Mouse (Mus musculus): ENCODE measurements around the gene Myh9.
"Not testable (repeated sequence)": the region's sequence is repeated elsewhere in the genome, so short reads cannot be mapped to it uniquely, and the experiment has no call there.

The Myh9 gene

DNA sequence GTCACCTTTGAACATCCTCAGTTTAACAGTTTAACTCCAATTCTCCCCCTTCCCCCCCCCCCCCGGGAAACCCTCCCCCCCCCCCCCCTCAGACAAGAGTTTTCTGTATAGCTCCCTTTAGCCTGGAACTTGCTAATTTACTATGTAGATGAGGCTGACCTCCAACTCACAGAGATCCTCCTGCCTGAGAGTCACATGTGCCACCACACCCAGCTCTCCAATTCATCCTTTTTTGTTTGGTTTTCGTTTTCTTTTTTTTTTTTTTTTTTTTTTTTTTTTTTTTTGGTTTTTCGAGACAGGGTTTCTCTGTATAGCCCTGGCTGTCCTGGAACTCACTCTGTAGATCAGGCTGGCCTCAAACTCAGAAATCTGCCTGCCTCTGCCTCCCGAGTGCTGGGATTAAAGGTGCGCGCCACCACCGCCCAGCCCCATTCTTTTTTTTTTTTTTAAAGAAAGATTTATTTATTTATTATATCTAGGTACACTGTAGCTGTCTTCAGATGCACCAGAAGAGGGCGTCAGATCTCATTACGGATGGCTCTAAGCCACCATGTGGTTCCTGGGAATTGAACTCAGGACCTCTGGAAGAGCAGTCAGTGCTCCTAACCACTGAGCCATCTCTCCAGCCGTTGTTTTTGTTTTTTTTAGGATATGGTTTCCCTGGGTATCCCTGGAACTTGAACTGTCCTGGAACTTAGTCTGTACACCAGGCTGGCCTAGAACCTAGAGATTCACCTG lies 25.4 kb upstream of the Myh9 start:
- DNase-seq, result not testable (repeated sequence)

DNA sequence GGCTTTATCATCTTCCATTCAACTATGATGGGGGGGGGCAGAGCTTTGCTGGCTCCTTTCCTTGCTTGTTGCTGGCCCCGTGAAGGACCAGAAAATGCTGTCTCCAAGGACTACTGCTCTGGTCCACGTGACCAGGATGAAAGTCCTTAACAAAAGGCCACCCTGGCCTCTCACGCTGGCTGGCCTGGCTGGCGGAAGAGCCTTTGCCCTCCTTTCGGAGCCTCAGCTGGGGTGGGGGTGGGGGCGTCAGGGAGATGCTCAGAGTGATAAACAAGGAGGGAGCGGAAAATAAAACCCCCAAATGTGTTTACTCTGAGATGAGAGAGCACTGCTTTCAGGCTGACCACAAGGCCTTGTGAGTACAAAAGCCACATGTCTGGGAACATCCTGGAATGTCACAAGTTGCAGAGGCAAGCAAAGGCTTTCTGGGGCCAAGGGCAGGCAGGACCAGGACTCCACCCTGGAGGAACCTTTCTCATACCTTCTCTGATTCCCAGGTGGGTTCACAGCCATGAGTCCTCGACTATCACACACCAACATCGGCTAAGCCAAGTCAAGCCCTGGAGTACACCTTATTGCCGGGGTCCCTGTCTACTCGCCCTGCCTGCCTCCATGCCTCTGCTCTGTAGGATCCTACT lies 24.7 kb upstream of the Myh9 start:
- DNase-seq, result no peak

DNA sequence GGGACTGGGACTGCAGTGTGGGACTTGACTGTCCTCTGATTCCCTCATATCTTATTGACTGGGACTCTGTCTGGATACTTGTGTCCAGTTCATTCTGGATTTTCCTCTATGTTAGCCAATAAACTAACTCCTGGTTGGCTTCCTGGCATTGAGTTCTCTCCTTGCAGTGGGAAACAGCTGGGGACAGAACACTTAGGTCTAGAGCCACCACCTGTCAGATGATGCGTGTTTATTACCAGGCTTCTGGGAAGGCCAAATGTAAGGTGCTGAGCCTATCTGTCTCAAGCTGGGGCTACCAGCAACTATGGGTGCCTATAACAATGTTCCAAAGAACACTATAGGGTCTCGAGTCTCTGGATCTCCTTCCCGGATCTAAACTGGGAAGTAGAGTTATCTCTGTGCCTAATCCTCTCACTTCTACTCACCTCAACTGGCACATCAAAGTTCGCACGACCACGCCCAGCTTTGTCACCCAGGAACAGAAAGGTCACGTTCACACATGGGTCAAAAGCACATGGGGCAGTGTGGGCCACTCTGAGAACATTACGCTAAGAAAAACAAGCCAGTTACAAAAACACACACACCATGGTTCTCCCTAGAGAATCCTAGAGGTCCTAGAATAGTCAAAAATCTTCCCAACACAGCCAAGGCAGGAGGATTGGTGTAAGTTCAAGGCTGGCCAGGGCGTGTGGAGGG lies 22.2 kb upstream of the Myh9 start:
- DNase-seq, result no peak

DNA sequence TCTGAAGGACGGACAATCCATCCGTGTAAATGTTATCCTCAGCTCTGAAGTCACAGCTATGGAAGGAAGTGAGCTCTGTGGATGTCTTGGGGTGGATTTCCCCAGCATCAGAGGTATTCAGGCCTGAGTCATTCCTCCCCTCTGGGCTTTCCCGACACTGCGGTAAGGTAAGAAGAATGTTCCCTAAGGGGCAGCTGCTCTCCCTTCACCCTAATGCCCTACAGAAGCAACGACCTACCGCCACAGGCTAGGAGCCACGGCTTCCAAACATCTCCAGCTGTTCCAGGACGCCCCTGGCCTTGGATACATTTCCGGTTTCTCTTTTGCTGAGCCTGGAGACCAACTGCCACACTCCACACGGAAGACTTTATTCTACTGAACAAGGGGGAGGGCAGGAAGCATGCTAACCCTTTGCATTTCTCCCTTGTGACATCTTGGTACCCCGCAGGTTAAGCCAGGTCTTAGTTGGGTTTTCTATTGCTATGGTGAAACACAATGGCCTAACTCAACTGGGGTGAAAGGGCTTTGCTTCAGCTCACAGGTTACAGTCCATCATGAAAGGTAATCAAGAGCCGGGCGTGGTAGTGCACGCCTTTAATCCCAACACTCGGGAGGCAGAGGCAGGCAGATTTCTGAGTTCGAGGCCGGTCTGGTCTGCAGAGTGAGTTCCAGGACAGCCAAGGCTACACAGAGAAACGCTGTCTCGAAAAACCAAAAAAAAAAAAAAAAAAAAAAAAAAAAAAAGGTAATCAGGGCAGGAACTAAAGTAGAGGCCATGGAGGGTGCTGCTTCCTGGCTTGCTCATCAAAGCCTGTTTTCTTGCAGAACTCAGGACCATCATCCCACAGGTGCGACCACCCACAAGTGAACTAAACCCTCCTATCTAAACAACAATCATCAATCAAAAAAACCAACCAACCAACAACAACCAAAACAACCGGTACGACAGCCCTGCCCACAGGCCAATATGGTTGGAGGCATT lies 21.3 kb upstream of the Myh9 start:
- no peak for DNase-seq

DNA sequence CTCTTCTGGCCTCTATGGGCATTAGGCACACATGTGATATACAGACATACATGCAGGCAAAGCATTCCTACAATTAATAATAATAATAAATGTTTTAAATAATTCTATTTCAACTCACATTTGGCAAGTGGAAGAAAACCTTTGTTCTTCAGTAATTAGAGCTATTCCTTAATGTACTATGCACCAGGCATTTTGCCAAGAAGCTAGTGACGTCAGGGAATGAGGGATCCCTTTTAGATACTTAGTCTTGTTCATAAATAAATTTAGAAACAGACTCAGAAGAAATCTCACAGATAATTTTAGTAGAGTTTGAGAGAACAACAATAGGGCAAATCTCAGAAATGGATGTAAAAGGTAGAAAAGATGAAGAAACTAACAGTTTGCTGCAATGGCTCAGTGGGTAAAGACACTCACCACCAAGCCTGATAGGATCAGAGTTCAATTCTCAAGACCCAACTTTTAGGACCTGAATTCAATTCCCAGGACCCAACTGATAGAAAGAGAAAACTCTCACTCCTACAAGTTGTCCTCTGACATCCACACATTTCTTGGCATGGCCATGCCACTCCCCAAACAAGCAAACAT lies 18.2 kb upstream of the Myh9 start:
- DNase-seq, result no peak

DNA sequence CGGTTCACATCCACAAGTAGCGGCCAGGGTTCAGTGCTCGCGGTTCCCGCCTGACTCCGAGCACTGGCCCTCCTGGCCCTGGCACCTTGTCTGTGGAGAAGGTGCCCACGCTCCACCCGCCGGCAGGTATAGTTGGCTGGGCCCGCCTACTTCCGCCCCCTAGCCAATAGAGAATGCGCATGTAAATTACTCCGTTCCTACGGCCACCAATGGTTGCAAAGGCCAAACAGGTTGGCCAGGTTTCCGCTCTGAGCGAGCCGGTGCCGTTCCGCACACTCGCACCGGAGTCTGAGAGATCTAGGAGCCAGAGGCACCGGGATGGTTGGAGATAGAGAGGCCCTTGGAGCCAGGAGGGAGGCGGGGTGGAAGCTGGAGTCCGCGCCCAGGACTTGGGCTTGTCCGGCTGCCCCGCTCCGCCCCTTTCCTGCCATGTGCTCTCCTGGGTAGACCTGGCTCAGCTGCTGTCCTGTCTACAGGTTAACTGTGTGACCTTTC lies 15.7 kb upstream of the Myh9 start:
- DNase-seq, result peak; percentile 92

DNA sequence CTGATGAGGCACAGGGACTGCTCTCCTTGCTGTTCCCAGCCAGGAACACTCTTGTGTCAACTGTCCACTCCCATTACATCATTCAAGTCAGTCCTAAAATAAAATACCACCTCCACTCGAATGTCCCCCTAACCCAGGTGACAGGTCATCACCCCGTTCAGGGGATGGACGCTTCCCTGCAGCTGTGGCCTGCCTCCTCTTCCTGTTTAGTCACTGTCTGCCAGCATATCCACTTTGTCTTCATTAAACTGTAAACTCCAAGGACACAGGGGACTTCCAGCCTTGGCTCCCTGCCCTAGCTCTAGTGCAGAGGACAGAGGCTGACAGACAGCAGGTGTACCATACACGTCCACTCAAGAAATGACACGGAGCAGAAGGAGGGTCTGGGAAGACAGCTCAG lies 14.6 kb upstream of the Myh9 start:
- DNase-seq, result no peak

DNA sequence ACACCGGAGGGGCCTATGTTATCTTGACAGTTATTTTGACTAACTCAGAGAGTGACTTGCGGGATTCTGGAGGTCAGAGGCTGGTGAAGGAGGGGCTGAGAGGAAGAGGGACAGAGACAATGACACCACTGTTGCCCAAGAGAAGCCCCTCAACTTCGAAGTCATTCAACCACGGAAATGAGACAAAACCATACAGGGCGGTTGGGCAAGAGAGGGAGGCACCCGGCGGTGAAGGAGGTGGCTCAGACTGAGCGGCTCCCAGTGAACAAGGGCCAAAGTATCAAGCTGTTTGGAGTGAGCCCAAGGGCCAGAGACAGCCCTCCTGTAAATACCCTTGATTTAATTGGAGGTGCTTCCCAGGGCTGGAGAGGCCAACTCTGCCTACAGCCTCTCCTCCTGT lies 13.3 kb upstream of the Myh9 start:
- DNase-seq, result peak; percentile 6

DNA sequence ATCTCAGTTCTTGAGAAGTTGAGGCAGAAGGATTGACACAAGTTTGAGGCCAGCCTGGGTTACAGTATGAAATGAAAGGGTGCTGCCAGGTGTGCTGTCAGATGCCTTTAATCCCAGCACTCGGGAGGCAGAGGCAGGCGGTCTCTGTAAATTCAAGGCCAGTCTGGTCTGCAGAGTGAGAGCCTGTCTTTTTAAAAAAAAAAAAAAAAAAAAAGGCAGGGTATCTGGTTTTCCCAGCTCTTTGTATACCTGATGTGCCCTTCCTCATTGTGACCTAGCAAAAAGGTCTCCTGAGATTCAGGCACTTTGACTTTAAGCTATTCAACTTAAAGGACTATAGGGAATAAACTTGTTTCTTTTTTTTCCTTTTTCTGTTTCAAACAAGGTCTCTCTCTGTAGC lies 10.0 kb upstream of the Myh9 start:
- DNase-seq, result no peak

DNA sequence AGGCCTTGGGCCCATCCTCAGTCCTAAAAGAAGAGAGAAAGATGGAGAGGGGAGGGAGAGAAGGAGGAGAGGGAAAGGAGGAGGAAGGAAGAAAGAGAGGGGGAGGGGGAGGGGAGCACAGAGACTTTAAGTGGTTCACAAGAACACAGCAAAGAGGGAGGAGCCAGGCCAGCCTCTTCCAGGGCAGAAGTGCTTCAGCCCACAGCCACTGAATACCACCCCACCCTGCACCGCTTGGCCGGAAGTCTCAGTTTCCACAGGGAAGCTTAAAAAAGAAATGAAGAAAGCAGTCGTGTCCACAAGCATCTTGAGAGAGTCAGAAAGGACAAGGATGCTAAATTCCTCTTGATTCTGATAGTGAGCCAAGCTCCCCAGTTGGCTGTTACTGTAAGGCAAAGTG lies 9.2 kb upstream of the Myh9 start:
- DNase-seq, result no peak

DNA sequence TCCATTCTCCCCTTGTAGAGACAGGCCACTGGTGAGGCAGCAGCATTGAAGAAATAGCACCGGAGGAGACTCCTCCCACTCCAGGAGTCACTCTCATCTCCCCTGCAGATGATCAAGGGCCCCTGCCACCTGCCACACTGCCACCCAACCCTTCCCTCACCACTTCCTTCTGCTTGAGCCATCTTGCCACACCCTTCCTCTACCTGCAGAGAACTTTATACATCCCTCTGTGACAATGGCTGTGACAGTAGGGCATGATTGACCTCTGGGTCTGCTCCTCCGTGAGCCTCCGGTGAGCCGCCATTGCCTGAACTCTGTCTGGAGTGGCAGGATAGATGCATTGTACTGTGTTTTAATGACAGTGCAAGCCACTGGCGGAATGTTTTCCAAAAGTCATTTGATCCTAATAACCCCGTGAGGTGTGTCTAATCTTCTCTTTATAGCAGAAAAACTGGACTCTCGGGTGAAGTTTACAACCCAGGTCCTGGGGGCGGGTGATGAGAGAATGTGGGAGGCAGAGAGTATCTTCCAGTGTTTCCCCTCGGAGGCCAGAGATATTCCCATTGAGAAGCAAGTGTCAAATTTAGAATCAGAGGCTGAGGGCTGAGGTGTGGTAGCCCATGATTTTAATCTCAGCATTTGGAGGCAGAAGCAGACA lies 7.7 kb upstream of the Myh9 start:
- DNase-seq, result no peak

DNA sequence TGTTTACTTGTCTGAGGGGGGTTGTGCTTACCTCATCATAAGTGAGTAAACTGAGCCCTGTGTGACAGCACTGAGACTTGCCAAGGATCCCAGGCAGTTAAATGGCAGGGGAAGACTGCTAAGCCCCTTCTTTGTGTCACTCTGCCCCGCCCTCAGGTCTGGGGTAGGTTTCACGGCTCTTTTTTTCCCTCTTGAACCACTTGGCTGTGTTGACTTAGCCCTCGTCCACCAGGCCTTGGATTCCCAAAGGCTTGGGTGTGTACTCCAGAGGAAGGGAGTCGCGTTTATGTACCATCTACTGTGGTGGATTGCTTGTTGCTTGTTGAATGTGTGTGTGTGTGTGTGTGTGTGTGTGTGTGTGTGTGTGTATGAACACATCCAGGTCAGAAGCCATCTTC lies 7.1 kb upstream of the Myh9 start:
- DNase-seq, result no peak

DNA sequence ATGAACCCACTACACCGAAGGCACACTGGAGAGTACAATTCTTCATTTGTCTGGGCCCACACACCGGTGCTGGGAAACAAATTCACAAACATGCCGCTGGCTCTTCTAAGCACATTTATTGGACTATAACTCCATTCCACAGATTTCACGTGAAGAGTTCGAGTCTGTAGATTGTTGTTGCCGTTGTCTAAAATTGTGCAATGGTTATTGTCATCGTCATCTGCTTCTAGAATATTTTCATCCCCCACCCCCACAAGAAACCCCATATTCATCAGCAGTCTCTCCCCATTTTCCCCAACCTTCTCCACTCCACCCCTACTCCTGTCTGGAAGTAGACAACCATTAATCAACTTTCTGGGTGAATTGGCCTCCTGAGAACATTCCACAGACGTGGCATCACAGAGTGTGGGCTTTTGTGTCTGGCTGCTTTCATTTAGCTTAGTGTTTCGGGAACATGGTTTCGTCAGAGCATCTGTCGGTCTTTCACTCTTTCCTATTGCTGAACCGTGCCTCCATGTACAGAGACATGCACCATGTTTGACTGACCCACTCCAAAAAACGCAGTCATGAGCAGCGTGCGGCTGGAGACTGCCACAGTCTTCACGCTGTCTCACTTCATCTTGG lies 6.6 kb upstream of the Myh9 start:
- DNase-seq, result no peak

DNA sequence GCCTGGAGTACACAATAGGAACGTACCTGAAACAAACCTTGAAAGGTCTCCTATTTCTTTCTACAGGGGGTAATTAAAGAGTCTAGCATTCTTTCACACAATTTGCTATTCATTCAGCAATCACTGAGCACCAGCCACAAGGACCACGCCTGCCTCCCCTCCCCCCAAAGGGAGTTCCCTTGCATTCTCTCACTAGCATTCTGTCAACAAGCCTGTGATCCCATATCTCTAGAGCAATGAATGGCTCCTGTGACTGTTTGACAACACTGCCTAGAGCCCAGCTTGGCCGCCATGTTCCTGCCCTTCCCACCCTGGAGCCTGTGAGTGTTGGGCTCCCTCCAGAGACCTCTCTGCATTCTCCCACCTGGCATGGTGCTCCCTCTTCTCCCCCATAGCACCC lies 5.9 kb upstream of the Myh9 start:
- DNase-seq, result no peak

DNA sequence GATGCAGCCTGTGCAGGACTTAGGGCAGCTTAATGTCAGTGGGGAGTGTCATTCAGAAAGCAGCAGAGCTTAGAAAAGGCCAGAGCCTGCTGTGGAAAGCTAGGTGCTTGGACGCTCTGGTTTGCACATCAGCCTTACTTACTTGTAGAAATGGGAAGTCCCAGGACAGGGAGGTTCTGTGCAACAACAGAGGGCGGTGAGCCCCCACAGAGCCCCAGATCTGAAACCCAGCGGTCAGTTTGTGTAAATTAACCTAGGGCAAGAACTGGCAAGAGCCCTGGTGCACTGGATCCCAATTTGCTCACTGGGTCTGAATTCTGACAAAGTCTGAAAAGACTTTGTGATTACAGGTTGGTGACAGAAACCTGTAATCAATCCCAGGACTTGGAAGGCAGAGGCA lies 5.1 kb upstream of the Myh9 start:
- DNase-seq, result no peak

DNA sequence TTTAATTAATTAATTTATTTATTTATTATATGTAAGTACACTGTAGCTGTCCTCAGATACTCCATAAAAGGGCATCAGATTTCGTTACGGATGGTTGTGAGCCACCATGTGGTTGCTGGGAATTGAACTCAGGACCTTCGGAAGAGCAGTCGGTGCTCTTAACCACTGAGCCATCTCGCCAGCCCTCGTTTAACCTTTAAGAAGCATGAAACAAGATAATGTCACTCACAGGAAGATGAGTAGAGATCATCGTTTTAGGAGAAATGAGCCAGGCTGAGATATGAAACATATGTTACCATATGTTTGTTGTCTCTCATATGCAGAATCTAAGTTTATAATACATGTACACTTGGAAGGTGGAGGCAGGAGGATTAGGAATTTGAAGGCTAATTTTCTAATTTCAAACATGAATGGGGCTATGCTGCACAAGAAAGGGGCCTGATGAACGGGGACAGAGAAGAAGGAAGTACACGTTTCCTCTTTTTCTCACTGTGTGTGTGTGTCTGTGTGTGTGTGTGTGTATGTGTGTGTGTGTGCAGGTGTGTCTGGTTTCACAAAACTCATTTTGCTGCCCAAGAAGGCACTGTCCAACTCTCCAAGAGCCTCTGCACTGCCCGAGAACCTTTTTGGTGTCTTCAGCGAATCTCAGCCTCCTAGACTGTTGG lies 4.1 kb upstream of the Myh9 start:
- DNase-seq, result not testable (repeated sequence)

DNA sequence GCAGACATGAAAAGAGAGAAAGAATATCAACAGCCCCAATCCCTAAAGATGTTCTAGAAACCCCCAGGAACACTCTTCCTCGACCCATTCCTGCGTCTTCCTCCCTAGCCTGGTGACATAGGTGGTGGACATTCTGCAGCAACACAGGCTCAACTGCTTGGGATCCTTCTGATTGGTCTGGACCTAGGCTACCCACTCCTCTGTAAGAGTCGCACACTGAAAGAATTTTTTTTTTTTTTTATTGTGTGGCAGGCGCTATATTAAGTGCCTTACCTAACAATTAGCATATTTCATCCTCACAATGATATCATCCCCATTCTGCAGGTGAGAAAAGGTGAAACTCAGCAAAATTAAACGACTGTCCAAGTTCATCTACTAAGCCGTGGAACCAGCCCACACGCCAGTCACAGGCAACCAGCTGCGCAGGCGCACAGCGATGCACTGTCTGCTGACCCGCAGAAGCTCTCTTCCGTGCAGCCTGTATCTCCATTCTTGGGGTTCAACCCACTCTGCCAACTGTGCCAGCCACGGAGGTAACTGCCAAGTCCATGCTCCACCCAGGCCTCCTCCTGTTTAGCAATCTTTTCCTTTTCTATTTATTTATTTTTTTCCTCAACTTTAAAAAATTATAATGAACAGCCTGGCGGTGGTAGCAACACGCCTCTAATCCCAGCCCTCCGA lies 3.1 kb upstream of the Myh9 start:
- DNase-seq, result no peak

DNA sequence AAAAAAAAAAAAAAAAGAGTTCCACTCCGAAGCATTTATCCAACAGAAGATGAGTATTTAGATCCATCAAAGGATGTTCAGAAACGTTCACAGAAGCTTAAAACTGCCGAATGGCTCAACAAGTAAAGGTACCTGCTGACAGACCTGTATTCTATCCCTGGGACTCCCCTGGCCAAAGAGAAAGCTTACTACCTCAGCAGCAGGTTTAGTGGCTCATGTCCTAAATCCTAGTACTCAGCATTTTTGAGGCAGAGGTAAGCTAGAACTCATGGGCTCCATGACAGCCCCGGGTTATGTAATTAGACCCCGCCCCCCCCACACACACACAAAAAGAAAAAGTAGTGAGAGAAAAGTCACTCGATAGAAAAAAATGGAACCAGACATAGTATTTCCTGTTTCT lies 2.1 kb upstream of the Myh9 start:
- DNase-seq, result no peak

DNA sequence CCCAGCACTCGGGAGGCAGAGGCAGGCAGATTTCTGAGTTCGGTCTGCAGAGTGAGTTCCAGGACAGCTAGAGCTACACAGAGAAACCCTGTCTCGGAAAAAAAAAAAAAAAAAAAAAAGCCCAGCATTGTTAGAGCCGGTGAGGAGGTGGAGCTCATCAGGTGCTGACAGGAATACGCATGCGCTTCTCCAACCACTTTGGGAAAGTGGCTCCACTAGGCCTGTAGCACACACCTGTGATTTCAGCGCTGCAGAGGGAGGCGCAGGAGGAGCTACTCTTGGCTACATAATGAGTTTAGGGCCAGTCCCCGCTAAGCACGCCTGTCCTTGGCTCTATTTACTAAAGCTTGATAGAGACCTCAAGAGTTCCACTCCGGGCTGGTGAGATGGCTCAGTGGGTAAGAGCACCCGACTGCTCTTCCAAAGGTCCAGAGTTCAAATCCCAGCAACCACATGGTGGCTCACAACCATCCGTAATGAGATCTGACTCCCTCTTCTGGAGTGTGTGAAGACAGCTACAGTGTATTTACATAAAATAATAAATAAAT lies 1.6 kb upstream of the Myh9 start:
- not testable (repeated sequence) for DNase-seq

DNA sequence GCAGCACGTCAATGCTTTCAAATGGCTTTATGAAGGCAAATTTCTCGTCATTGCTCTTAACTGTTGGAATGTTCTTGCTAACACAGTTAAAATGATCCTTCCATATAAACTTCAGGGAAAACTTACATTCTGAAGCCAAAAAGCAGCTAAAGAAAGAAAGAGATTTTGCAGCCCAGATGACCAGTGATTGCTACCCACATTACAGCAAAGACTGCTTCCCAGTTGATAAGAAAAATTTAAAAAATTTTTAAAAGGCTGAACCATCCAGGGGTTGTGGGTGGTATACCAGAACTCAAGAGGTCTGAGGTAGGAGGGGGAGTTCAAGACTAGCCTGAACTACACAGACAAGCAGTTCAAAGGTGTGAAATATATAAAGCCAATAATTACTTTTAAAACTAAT lies 1.1 kb upstream of the Myh9 start:
- no peak for DNase-seq
